In genomic region chr16:16911641-16912597, GRCm38 (mm10) we compare ENCODE assay signal across 8 mouse cellular contexts. TPM values are rescaled to one million over a fixed set of nuclear protein-coding genes. Genes with fewer than 3 reads are reported as not detected.
DNase-seq lines count a peak whose midpoint lies in the region; ATAC-seq and TF ChIP-seq lines count a peak whose summit lies in the region.

No protein-coding gene starts in this region.

- no peak overlapping the region for H3K4me3 ChIP-seq in heart, embryonic 14.5 days (ENCODE audit: control insufficient read depth in 1 of 2, insufficient read depth in 1 of 2, low read depth in 1 of 2, low read length in 2 of 2)
- no peak overlapping the region for H3K4me3 ChIP-seq in liver, embryonic 15.5 days (replicated peaks)
- no peak overlapping the region for H3K4me3 ChIP-seq in neural tube, embryonic 13.5 days
- no peak overlapping the region for H3K4me3 ChIP-seq in testis, adult 2 months (ENCODE audit: control insufficient read depth, low read depth, low read length)

- peak; percentile 81 for ATAC-seq in erythroid progenitor cell, adult 5-6 weeks (replicated peaks; ENCODE audit: low FRiP score, poor library complexity, severe bottlenecking)
- peak; percentile 48; the same call in 1 of the 2 replicates for ATAC-seq in heart, embryonic 14.5 days (ENCODE audit: insufficient number of reproducible peaks, insufficient read depth, low FRiP score, low read depth)
- ATAC-seq in liver, embryonic 15.5 days (ENCODE audit: insufficient read depth) = peak; percentile 56; the same call in 1 of the 2 replicates
- peak; percentile 96 for ATAC-seq in neural tube, embryonic 13.5 days (ENCODE audit: low read depth)

- peaks cover 8 to 12% of the 10 kb centered on the region in 2 experiments; a peak in 3 of 4 replicates for H3K4me1 ChIP-seq in heart, embryonic 14.5 days (ENCODE audit: control insufficient read depth in 2 of 2, insufficient read depth in 2 of 2, low read length in 2 of 2)
- H3K4me1 ChIP-seq in liver, embryonic 15.5 days (replicated peaks) = no peaks in the 10 kb centered on the region
- peaks cover 12% of the 10 kb centered on the region for H3K4me1 ChIP-seq in neural tube, embryonic 13.5 days (replicated peaks)
- no peaks in the 10 kb centered on the region for H3K4me1 ChIP-seq in testis, adult 2 months (ENCODE audit: control insufficient read depth, insufficient read depth, low read length)

- no peaks in the 10 kb centered on the region for H3K27me3 ChIP-seq in heart, embryonic 14.5 days (ENCODE audit: control insufficient read depth, insufficient read depth, low read length)
- no peaks in the 10 kb centered on the region for H3K27me3 ChIP-seq in liver, embryonic 15.5 days
- H3K27me3 ChIP-seq in neural tube, embryonic 13.5 days = no peaks in the 10 kb centered on the region
- H3K27me3 ChIP-seq in testis, adult 2 months (ENCODE audit: control insufficient read depth, insufficient read depth, low read length) = no peaks in the 10 kb centered on the region

- peaks cover 71% of the 10 kb centered on the region for H3K36me3 ChIP-seq in heart, embryonic 14.5 days (ENCODE audit: control insufficient read depth, insufficient read depth, low read length)
- H3K36me3 ChIP-seq in liver, embryonic 15.5 days (replicated peaks) = peaks cover 33% of the 10 kb centered on the region
- H3K36me3 ChIP-seq in neural tube, embryonic 13.5 days = peaks cover 95% of the 10 kb centered on the region
- H3K36me3 ChIP-seq in testis, adult 2 months (ENCODE audit: control insufficient read depth, insufficient read depth, low read length) = no peaks in the 10 kb centered on the region

- no peak for TF ChIP-seq POLR2A in brain, embryonic 14.5 days (IDR thresholded peaks at IDR 0.05; ENCODE audit: borderline replicate concordance, extremely low read depth, insufficient read depth, insufficient read length, poor library complexity, severe bottlenecking)
- TF ChIP-seq POLR2A in testis, adult 2 months (IDR thresholded peaks at IDR 0.05; ENCODE audit: control insufficient read depth, low read depth, low read length) = no peak

- H3K4me2 ChIP-seq in heart, embryonic 14.5 days (ENCODE audit: low read length) = no peak overlapping the region
- H3K4me2 ChIP-seq in liver, embryonic 15.5 days = no peak overlapping the region
- H3K4me2 ChIP-seq in neural tube, embryonic 13.5 days = no peak overlapping the region

- no peaks in the 10 kb centered on the region for H3K9me3 ChIP-seq in heart, embryonic 14.5 days (ENCODE audit: control insufficient read depth, low read length)
- no peaks in the 10 kb centered on the region for H3K9me3 ChIP-seq in liver, embryonic 15.5 days (replicated peaks)
- H3K9me3 ChIP-seq in neural tube, embryonic 13.5 days = no peaks in the 10 kb centered on the region

- DNase-seq in CD4-positive, CD25-positive, alpha-beta regulatory T cell, adult 2 months (ENCODE audit: low read depth, low spot score) = peak; percentile 83
- DNase-seq in brain, embryonic 14.5 days (ENCODE audit: low read depth) = peak; percentile 93
- peak; percentile 80 for DNase-seq in kidney, postnatal 14 days

- WGBS in heart, embryonic 14.5 days = 48% methylated on average over 13 of the region's 13 CpGs
- 43% methylated on average over 13 of the region's 13 CpGs for WGBS in liver, embryonic 15.5 days (ENCODE audit: insufficient replicate concordance)
- 27% methylated on average over 13 of the region's 13 CpGs for WGBS in neural tube, embryonic 13.5 days

- peak; percentile 90 for TF ChIP-seq CTCF in brain, embryonic 14.5 days (IDR thresholded peaks at IDR 0.05; ENCODE audit: borderline replicate concordance, extremely low read depth, insufficient read depth, insufficient read length)
- TF ChIP-seq CTCF in testis, adult 2 months (IDR thresholded peaks at IDR 0.05; ENCODE audit: control insufficient read depth, insufficient read depth, insufficient replicate concordance, low read depth, low read length) = peak; percentile 79; the same call in 1 of the 2 replicates

- peak overlapping the region; percentile 57 to 67 for H3K27ac ChIP-seq in heart, embryonic 14.5 days (replicated peaks in 1 of 2; ENCODE audit: control insufficient read depth in 1 of 2, insufficient read depth in 1 of 2, low read depth in 2 of 2, low read length in 2 of 2)
- H3K27ac ChIP-seq in liver, embryonic 15.5 days (replicated peaks) = no peak overlapping the region
- peak overlapping the region; percentile 82 for H3K27ac ChIP-seq in neural tube, embryonic 13.5 days (replicated peaks)
- H3K27ac ChIP-seq in testis, adult 2 months (ENCODE audit: control insufficient read depth, insufficient read depth, low read depth, low read length) = no peak overlapping the region

- H3K9ac ChIP-seq in heart, embryonic 14.5 days (ENCODE audit: low read length) = peak overlapping the region; percentile 30; the same call in 1 of the 2 replicates
- H3K9ac ChIP-seq in liver, embryonic 15.5 days = no peak overlapping the region
- H3K9ac ChIP-seq in neural tube, embryonic 13.5 days = 0 out of 2 replicates have a peak overlapping the region, but pooled peaks have one; percentile 17

RNA-seq across cellular contexts. Expression of gene Ppm1f, which starts 15.7 kb away (rescaled TPM):
- polyA plus RNA-seq in brain, embryonic 14.5 days (2012; rRNA removed) = 28.0 and 31.7 TPM in 2 replicates
- total RNA-seq in erythroid progenitor cell, adult 5-6 weeks (2015; ENCODE audit: low replicate concordance) = 1.7 and 1.8 TPM in 2 replicates
- total RNA-seq in erythroid progenitor cell, adult 5-6 weeks (2017; ENCODE audit: low replicate concordance) = 0.30 and 2.7 TPM in 2 replicates
- polyA plus RNA-seq in heart, embryonic 14.5 days (2014; fragmentation: Nextera tagmentation; extraction: Ambion mirVana) = 18.6 and 19.9 TPM in 2 replicates
- polyA plus RNA-seq in liver, embryonic 15.5 days (2015; fragmentation: Nextera tagmentation; extraction: Ambion mirVana) = 6.9 and 7.3 TPM in 2 replicates
- 22.7 and 24.7 TPM in 2 replicates for polyA plus RNA-seq in neural tube, embryonic 13.5 days (2015; fragmentation: Nextera tagmentation; extraction: Ambion mirVana)
- 25.8 and 30.2 TPM in 2 replicates for polyA plus RNA-seq in testis, adult 2 months (2012; rRNA removed)

RNA-seq across cellular contexts. Expression of gene Vpreb1, which starts 41.3 kb away (rescaled TPM):
- polyA plus RNA-seq in brain, embryonic 14.5 days (2012; rRNA removed) = 1.2 and 3.3 TPM in 2 replicates
- 19.1 and 29.8 TPM in 2 replicates for total RNA-seq in erythroid progenitor cell, adult 5-6 weeks (2015; ENCODE audit: low replicate concordance)
- 8.5 and 11.7 TPM in 2 replicates for total RNA-seq in erythroid progenitor cell, adult 5-6 weeks (2017; ENCODE audit: low replicate concordance)
- polyA plus RNA-seq in heart, embryonic 14.5 days (2014; fragmentation: Nextera tagmentation; extraction: Ambion mirVana) = 1.0 and 1.2 TPM in 2 replicates
- 6.4 and 8.6 TPM in 2 replicates for polyA plus RNA-seq in liver, embryonic 15.5 days (2015; fragmentation: Nextera tagmentation; extraction: Ambion mirVana)
- 1.2 and 2.1 TPM in 2 replicates for polyA plus RNA-seq in neural tube, embryonic 13.5 days (2015; fragmentation: Nextera tagmentation; extraction: Ambion mirVana)
- 0.15 and 0.65 TPM in 2 replicates for polyA plus RNA-seq in testis, adult 2 months (2012; rRNA removed)

RNA-seq across cellular contexts. Expression of gene Top3b, which starts 41.4 kb away (rescaled TPM):
- 97.3 and 103 TPM in 2 replicates for polyA plus RNA-seq in brain, embryonic 14.5 days (2012; rRNA removed)
- 18.0 and 33.5 TPM in 2 replicates for total RNA-seq in erythroid progenitor cell, adult 5-6 weeks (2015; ENCODE audit: low replicate concordance)
- 11.9 and 24.3 TPM in 2 replicates for total RNA-seq in erythroid progenitor cell, adult 5-6 weeks (2017; ENCODE audit: low replicate concordance)
- polyA plus RNA-seq in heart, embryonic 14.5 days (2014; fragmentation: Nextera tagmentation; extraction: Ambion mirVana) = 47.5 and 51.3 TPM in 2 replicates
- polyA plus RNA-seq in liver, embryonic 15.5 days (2015; fragmentation: Nextera tagmentation; extraction: Ambion mirVana) = 20.3 and 24.5 TPM in 2 replicates
- 65.0 and 66.5 TPM in 2 replicates for polyA plus RNA-seq in neural tube, embryonic 13.5 days (2015; fragmentation: Nextera tagmentation; extraction: Ambion mirVana)
- 86.6 and 87.1 TPM in 2 replicates for polyA plus RNA-seq in testis, adult 2 months (2012; rRNA removed)

RNA-seq across cellular contexts. Expression of gene Igll1, which starts 48.1 kb away (rescaled TPM):
- polyA plus RNA-seq in brain, embryonic 14.5 days (2012; rRNA removed) = 0.18 TPM in 1 of 2 replicates, not detected in the other
- total RNA-seq in erythroid progenitor cell, adult 5-6 weeks (2015; ENCODE audit: low replicate concordance) = 46.9 and 57.8 TPM in 2 replicates
- total RNA-seq in erythroid progenitor cell, adult 5-6 weeks (2017; ENCODE audit: low replicate concordance) = 2.7 and 10.8 TPM in 2 replicates
- polyA plus RNA-seq in heart, embryonic 14.5 days (2014; fragmentation: Nextera tagmentation; extraction: Ambion mirVana) = not detected in 2 replicates
- 10.3 and 13.9 TPM in 2 replicates for polyA plus RNA-seq in liver, embryonic 15.5 days (2015; fragmentation: Nextera tagmentation; extraction: Ambion mirVana)
- polyA plus RNA-seq in neural tube, embryonic 13.5 days (2015; fragmentation: Nextera tagmentation; extraction: Ambion mirVana) = 0.22 TPM in 1 of 2 replicates, not detected in the other
- polyA plus RNA-seq in testis, adult 2 months (2012; rRNA removed) = 0.12 TPM in 1 of 2 replicates, not detected in the other

Comparison
In these comparisons a context has a peak if more than half of its experiments do, and no peak if none do; other contexts are left out.
1. H3K27ac ChIP-seq: peak in heart, embryonic 14.5 days (2 of 2) and neural tube, embryonic 13.5 days (single experiment); none in liver, embryonic 15.5 days (single experiment) and testis, adult 2 months (single experiment).
2. Peak in every context shown above with its lines, with median percentiles within 50 percentile points of each other: DNase-seq and ATAC-seq.